Mouse (Mus musculus) myocyte (in vitro differentiated cells): ENCODE measurements around the gene Hspb9.

Experiments used
- POLR2A ChIP-seq: IDR thresholded peaks from one replicate; pipeline ENCODE4 v1.6.1; 2011; ENCODE audit warnings: low read depth, mild to moderate bottlenecking, control low read depth, moderate library complexity; ENCODE audit not compliant: insufficient read length
- USF1 ChIP-seq: IDR thresholded peaks from one replicate; pipeline ENCODE4 v1.6.1; 2011; ENCODE audit warnings: low read depth, mild to moderate bottlenecking, control low read depth, moderate library complexity

DNA sequence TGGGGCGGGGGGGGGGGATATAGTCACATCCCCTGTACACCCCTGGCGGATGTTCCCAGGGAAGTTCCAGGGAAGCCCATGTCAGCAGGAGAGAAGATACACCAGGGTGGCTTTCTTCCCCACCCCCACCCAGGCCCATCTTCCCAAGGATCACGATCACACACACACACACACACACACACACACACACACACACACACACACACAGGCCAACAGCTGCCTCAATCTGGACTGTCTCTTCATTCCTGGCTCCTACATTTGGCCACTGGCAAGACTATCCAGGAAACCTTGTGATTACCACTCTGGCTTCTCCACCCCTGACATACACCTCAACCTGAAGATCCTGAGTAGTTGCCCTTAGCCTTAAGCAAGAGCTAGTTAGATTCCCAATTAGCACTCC is 28.3 kb upstream of the Hspb9 start:
- TF ChIP-seq POLR2A (no peak), USF1 (no peak)
